Mouse (Mus musculus) layer of hippocampus, postnatal 25 days (tissue): ENCODE results near the gene Esp24. TPM values are rescaled to one million over a fixed set of nuclear protein-coding genes. Genes with fewer than 3 reads are reported as not detected.
"Not testable (repeated sequence)": the region's sequence is repeated elsewhere in the genome, so short reads cannot be mapped to it uniquely, and the experiment has no call there.

Experiments
- DNase-seq, 2 experiments: peaks; one replicate each; pipeline ENCODE4 v3.0.0; 2022; ENCODE audit warnings: mixed read lengths in 2 of 2, low spot score in 1 of 2; ENCODE audit errors: extremely low spot score in 1 of 2
- total RNA-seq, 2 experiments: library from RNA; stranded (reverse); gene quantifications; 2 replicates each; pipeline ENCODE4 v1.2.3; 2021

Esp24 gene
- total RNA-seq: not detected

- not testable (repeated sequence) for DNase-seq
Observed at GRCm38 (mm10) chr17:39036395-39036794, at the start of gene Esp24. Gene Esp24, plus strand, starts transcription at chr17:39036695.

- no peak for DNase-seq
Observed at GRCm38 (mm10) chr17:39009846-39010245, 26.6 kb upstream of the Esp24 start.

DNA sequence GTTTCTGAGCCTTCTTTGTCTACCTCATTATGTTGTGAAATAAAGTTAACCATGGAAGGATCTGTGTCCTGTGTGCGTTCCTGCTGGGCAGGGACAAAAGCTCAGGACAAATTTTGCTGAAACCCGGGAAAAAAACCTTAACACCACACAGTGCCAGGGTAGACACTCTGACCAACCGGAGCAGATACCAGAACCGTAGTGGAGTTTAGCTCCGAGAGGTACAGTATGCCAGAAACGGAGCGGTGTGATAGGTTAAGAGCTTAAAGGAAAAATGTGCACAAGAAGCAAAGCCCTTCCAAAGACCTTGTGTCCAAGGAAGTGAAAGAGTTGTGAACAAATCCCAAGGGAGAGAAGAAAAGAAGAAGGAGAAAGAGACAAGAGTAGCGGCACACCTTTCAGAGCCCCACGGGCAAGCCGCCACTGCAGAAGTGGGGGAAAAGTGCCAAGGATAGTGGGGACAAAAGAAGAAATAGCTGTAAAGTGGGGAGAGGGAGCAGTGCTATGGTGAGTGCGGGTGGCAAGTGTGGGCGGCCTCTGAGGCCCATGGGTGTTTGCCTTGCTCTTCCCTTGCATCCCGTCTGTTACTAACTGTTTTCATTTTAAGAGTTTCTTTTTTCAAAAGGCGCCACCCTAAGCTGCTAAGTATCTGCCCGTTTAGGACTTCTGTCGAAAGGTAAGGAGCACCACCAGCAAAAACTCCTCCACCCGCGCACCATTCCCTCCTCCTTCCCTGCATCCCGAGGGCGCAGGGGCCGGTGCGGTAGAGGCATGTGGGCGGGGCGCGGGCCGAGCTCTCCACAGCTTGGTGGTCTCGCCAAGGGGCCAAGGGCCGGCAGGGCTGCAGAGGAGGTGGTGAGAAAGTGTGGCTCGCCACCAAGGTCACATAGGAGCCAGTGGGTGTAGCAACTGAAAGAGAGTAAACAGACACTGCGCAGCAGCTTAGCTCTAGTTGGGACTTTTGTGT is 25.5 kb upstream of the Esp24 start:
- no peak for DNase-seq

- no peak for DNase-seq
Observed at GRCm38 (mm10) chr17:39017184-39017583, 19.3 kb upstream of the Esp24 start.

DNA sequence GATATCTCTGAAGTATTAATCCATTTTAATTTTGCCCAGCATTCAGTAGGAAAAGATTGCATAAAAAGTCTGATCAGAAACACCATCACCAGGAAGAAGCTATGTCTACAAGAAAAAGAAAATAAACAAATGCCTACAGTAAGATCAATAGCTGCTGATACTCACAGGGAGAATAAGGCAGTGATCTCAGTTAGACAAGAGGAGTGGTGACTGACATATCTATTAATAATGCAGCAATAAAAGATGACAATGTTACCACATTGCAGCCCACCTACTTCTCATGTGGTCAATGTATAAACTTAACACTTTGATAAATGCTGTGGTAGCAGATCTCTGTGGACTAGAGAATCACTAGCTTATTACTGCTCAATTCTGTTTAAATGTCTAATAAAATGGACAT is 6.7 kb downstream of the Esp24 start, which contains the start of gene Gm21903:
Gm21903 (minus strand) TSS at position 101 of the 400 bp plus-strand sequence.
- DNase-seq: no peak

DNA sequence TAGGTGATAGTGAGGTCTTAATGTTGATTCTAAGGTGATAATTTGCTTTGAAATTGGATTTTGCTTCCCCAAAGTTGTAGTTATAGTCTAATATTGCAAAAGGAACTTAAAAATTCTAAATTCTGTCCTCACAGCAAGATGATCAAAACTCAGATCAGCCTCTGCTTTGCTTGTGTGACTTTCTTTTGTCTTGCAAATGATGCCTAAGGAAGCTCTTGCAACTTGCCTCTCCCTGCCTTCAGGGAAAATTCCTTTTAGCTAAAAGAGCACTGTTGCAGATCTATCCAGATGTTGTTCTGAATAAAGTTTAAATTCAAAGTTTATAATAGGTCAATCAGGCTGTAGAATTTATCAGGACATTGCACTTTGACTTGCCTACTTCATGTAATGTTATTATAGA is 27.1 kb downstream of the Esp24 start:
- no peak for DNase-seq

GRCm38 (mm10) chr17:39076937-39077336 is 40.4 kb downstream of the Esp24 start, which contains the start of gene Esp23:
Gene Esp23, minus strand, starts transcription at chr17:39077037.
- no peak for DNase-seq

Other genes starting within 250 kb of the Esp24 start
- gene Gm21903, start 6.6 kb downstream of the Esp24 start, total RNA-seq: not detected
- not detected for gene Esp23, start 40.3 kb downstream of the Esp24 start, total RNA-seq
- gene Esp22, start 58.6 kb downstream of the Esp24 start, total RNA-seq: not detected